Mouse (Mus musculus) lung, adult 2 months (tissue): ENCODE measurements around the gene Tnfrsf18.

Experiments
- CTCF ChIP-seq: fragments of 200-500 bp; IDR thresholded peaks from 2 replicates; pipeline ENCODE4 v1.5.1; 2011; ENCODE audit warnings: mild to moderate bottlenecking, low read length, control low read depth; ENCODE audit not compliant: insufficient read depth
- POLR2A ChIP-seq: fragments of 200-500 bp; IDR thresholded peaks from 2 replicates; pipeline ENCODE4 v1.6.1; 2011; ENCODE audit warnings: low read depth, mild to moderate bottlenecking, control low read depth, low read length, borderline replicate concordance; ENCODE audit errors: extremely low read depth

DNA sequence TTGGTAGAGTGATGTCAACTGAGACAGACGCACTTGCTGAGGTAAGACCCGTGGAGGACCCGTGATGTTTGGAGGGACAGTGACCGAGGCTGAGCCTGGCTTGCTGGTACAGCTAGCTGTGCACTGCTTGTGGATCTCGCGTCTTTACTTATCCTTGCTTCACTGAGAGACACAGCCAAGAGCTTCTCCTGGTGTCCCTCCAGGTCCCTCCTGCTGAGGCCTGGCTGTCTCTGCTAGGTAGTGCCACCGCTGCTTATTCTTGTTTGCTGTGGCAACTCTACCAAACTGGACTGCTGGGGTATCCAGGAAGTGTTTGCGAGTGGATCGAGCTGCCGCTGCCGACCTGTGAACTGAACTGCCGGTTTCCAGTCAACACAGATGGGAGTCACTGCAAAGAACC lies 6.2 kb upstream of the Tnfrsf18 start:
- TF ChIP-seq POLR2A (no peak), CTCF (no peak)
